8 mouse cellular contexts compared by ENCODE assay signal in genomic region chr9:109832391-109833087, GRCm38 (mm10). TPM values are rescaled to one million over a fixed set of nuclear protein-coding genes. Genes with fewer than 3 reads are reported as not detected.
A peak's percentile ranks its signal among the peaks of the same experiment; 100 is the strongest.
DNase-seq lines count a peak whose midpoint lies in the region; ATAC-seq and TF ChIP-seq lines count a peak whose summit lies in the region.

Gene Nme6, plus strand, starts transcription at chr9:109832749.

- H3K27me3 ChIP-seq in hindbrain, postnatal 0 days (ENCODE audit: insufficient read depth, low read length) = no peaks in the 10 kb centered on the region

- intact Hi-C loops in gastrocnemius, adult 2 months (cut with DNase I) = no loop called here
- intact Hi-C loops in left cerebral cortex, adult 2 months (cut with DNase I) = loop anchor here (5.0 to 10.0 kb wide), 3 partner anchors 708 to 830 kb away; no protein-coding TSS in a partner anchor

- peak within 1 kb of the TSS; percentile 82 for H3K4me3 ChIP-seq in gastrocnemius, adult 2 months
- peak within 1 kb of the TSS; percentile 67 for H3K4me3 ChIP-seq in hindbrain, postnatal 0 days (ENCODE audit: low read length)
- H3K4me3 ChIP-seq in left cerebral cortex, adult 2 months = peak within 1 kb of the TSS; percentile 64

- H3K4me1 ChIP-seq in hindbrain, postnatal 0 days (ENCODE audit: insufficient read depth, low read length) = no peaks in the 10 kb centered on the region; the same call in 1 of the 2 replicates

- peak; percentile 79 for TF ChIP-seq CTCF in gastrocnemius, adult 2 months (IDR thresholded peaks at IDR 0.05)
- peak; percentile 85 for TF ChIP-seq CTCF in hindbrain, postnatal 0 days (IDR thresholded peaks at IDR 0.05; ENCODE audit: low read depth)
- TF ChIP-seq CTCF in left cerebral cortex, adult 2 months (IDR thresholded peaks at IDR 0.05) = peak; percentile 81

- H3K36me3 ChIP-seq in hindbrain, postnatal 0 days (ENCODE audit: insufficient read depth, low read length) = no peaks in the 10 kb centered on the region

- peak; percentile 98 for ATAC-seq in hindbrain, postnatal 0 days
- peak; percentile 97 for ATAC-seq in megakaryocyte, adult 5-6 weeks (ENCODE audit: poor library complexity, severe bottlenecking)

- peak; percentile 74 for DNase-seq in WW6 (ENCODE audit: low read depth, low spot score)
- DNase-seq in cerebellum, postnatal 4 days (ENCODE audit: low spot score in 2 of 2) = peak; percentile 64 to 78
- peak; percentile 89 for DNase-seq in gastrocnemius, adult 2 months
- DNase-seq in hindbrain, postnatal 0 days (ENCODE audit: low spot score) = peak; percentile 92
- peak; percentile 81 to 84 for DNase-seq in left cerebral cortex, adult 2 months (ENCODE audit: extremely low spot score in 1 of 2, low spot score in 2 of 2)
- peak; percentile 83 to 85 for DNase-seq in right cerebral cortex, adult 2 months (ENCODE audit: low spot score in 2 of 2)
- DNase-seq in urinary bladder, postnatal 14 days (ENCODE audit: low spot score) = peak; percentile 84

- peak within 1 kb of the TSS; percentile 71 for H3K9ac ChIP-seq in hindbrain, postnatal 0 days (replicated peaks; ENCODE audit: low read length)

- H3K27ac ChIP-seq in gastrocnemius, adult 2 months = peak within 1 kb of the TSS; percentile 85
- peak within 1 kb of the TSS; percentile 87 for H3K27ac ChIP-seq in hindbrain, postnatal 0 days
- peak within 1 kb of the TSS; percentile 93 for H3K27ac ChIP-seq in left cerebral cortex, adult 2 months

- peak within 1 kb of the TSS; percentile 98 for H3K4me2 ChIP-seq in hindbrain, postnatal 0 days (ENCODE audit: low read depth, low read length)

- under 1% methylated on average over 32 of the region's 32 CpGs for WGBS in hindbrain, postnatal 0 days

- no peaks in the 10 kb centered on the region for H3K9me3 ChIP-seq in hindbrain, postnatal 0 days (ENCODE audit: low read length)

RNA-seq across cellular contexts. Expression of gene Nme6, which starts in this region (rescaled TPM):
- total RNA-seq in gastrocnemius, adult 2 months (2021) = 10 to 100 TPM; 27.4 to 33.1 TPM
- total RNA-seq in hindbrain, postnatal 0 days (2014; rRNA removed) = 30.8 and 43.1 TPM in 2 replicates
- polyA plus RNA-seq in hindbrain, postnatal 0 days (2015; fragmentation: Nextera tagmentation; extraction: Ambion mirVana) = 47.2 and 52.9 TPM in 2 replicates
- total RNA-seq in left cerebral cortex, adult 2 months (2021) = 10 to 100 TPM; 10.6 to 11.2 TPM
- 12.2 and 20.4 TPM in 2 replicates for total RNA-seq in megakaryocyte, adult 5-6 weeks (2015)
- total RNA-seq in megakaryocyte, adult 5-6 weeks (2017) = 6.8 and 16.1 TPM in 2 replicates

Comparison
In these comparisons a context has a peak if more than half of its experiments do, and no peak if none do; other contexts are left out.
1. Peak in every context shown above with its lines: DNase-seq, ATAC-seq, H3K4me3 ChIP-seq and H3K27ac ChIP-seq.